In genomic region chr17:23737493-23738445, GRCm38 (mm10) we compare ENCODE assay signal across 9 mouse cellular contexts. TPM values are rescaled to one million over a fixed set of nuclear protein-coding genes. Genes with fewer than 3 reads are reported as not detected.
DNase-seq lines count a peak whose midpoint lies in the region; ATAC-seq lines count a peak whose summit lies in the region.
"Had no signal": no experiment of that assay in that cellular context is flagged by ENCODE, and none has a peak within 500 bp of the region (broad histone marks: within the 10 kb centered on the region; RNA-seq: fewer than 3 reads in every experiment).

No protein-coding gene starts in this region.

- intact Hi-C loops in left cerebral cortex, postnatal 14 days (cut with DNase I): no loop called here

- ATAC-seq in cerebellum, adult (ENCODE audit: insufficient number of reproducible peaks, low FRiP score, low TSS enrichment): no peak

- peak; percentile 59 for DNase-seq in cerebellum, adult 9-10 months
- DNase-seq in ovary, postnatal 36 days (ENCODE audit: low spot score): peak; percentile 30
- no peak for DNase-seq in ovary, postnatal 14 days (ENCODE audit: low spot score)
- peak; percentile 28 for DNase-seq in lung, postnatal 36 days
- DNase-seq in right cerebral cortex, adult 18-20 months: no peak
- DNase-seq in right cerebral cortex, postnatal 14 days: no peak
- no peak for DNase-seq in left cerebral cortex, postnatal 14 days (ENCODE audit: low spot score in 2 of 2)
- DNase-seq: heart, postnatal 36 days had no signal

RNA-seq across cellular contexts. Expression of gene Paqr4, which starts 2.9 kb away (rescaled TPM):
- 10 to 100 TPM; 54.2 to 56.8 TPM for total RNA-seq in left cerebral cortex, postnatal 14 days (2021)

RNA-seq across cellular contexts. Expression of gene Kremen2, which starts 7.9 kb away (rescaled TPM):
- total RNA-seq in left cerebral cortex, postnatal 14 days (2021): under 1 TPM; 0.40 to 0.48 TPM
- total RNA-seq: heart, postnatal 36 days had no signal

RNA-seq across cellular contexts. Expression of gene Pkmyt1, which starts 11.6 kb away (rescaled TPM):
- total RNA-seq in left cerebral cortex, postnatal 14 days (2021): 1 to 10 TPM; 3.3 to 5.7 TPM

RNA-seq across cellular contexts. Expression of gene 1520401A03Rik, which starts 15.2 kb away (rescaled TPM):
- total RNA-seq in left cerebral cortex, postnatal 14 days (2021): under 1 TPM in 1 of 2 experiments, not detected in 1; 0.37 TPM
- total RNA-seq: heart, postnatal 36 days had no signal

RNA-seq across cellular contexts. Expression of gene Flywch1, which starts 33.6 kb away (rescaled TPM):
- 100 to 1,000 TPM; 173 to 185 TPM for total RNA-seq in left cerebral cortex, postnatal 14 days (2021)

Comparison
In these comparisons a context has a peak if more than half of its experiments do, and no peak if none do; other contexts are left out.
1. DNase-seq: peak in cerebellum, adult 9-10 months (single experiment), ovary, postnatal 36 days (single experiment) and lung, postnatal 36 days (single experiment); none in ovary, postnatal 14 days (single experiment), right cerebral cortex, adult 18-20 months (single experiment), right cerebral cortex, postnatal 14 days (single experiment) and left cerebral cortex, postnatal 14 days (0 of 2).